Mouse (Mus musculus): ENCODE results near the gene Sdk1. TPM values are rescaled to one million over a fixed set of nuclear protein-coding genes. Genes with fewer than 3 reads are reported as not detected.
A peak's percentile ranks its signal among the peaks of the same experiment; 100 is the strongest.

Gene Sdk1
- polyA plus RNA-seq, 1 experiment from 2014 or later = 1.9 TPM

DNA sequence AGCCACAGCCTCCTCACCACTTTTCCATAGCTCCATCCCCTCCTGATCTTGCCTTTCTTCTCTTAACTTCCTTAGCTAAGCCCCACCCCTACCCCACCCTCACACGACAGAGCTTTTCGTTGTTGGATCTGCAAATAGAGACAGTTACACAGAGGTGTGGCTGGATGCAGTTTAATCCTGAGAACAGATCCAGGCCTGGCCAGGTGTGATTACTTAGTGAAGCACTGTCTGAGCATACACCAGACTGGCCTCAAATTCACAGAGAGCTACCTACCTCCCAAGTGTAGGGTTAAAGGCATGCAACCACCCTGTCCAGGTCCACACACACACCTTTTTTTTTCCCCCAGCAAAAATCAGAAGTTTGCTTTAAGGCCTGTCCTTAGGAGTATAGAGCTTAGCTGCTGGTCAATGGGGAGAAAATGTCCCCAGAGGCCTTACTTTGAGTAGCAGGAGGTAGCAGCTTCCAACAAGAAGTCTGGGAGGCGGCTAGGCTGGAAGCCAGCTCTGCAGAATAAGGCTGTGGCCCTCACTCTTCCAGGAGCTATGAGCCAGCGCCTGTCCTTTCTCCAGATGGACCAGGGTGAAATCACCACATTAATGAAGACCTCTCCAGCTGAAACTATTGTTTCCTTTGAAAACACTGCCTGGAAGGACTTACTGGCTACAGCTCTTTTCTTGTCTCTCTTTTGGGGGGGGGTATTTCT lies 781.7 kb downstream of the Sdk1 start:
- whole genome bisulfite sequencing = 68% methylated on average over 4 of the region's 4 CpGs
- 0 out of 2 replicates have a peak, but pooled peaks cover 6% of the 10 kb centered on the region for H3K4me1 ChIP-seq
- no peak overlapping the region for H3K4me2 ChIP-seq
- no peak overlapping the region for H3K27ac ChIP-seq
- no peak for ATAC-seq (ENCODE audit: insufficient number of reproducible peaks, insufficient read depth, low FRiP score, low TSS enrichment, low read depth)
- no peak overlapping the region for H3K4me3 ChIP-seq
- H3K9ac ChIP-seq = no peak overlapping the region
- no peaks in the 10 kb centered on the region for H3K9me3 ChIP-seq
- no peaks in the 10 kb centered on the region for H3K36me3 ChIP-seq
- H3K27me3 ChIP-seq = no peaks in the 10 kb centered on the region

DNA sequence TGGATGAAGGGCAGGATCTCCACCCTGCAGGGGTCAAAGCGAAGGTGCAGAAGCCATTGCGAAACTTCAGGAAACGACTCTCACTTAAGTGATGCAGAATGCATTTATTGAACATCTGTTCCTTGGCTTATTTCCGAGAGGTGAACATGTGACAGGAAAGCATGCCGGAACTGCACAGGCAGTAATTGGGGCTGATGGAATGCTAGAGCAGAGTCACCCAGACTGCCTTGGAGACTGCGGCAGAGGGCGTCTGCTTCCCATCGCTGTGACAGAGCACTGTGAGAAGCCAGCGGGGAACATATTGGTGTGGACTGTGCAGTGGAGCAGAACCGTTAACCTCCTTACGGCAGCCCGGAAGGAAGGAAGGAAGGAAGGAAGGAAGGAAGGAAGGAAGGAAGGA lies 783.2 kb downstream of the Sdk1 start:
- no peaks in the 10 kb centered on the region for H3K9me3 ChIP-seq
- 40% methylated on average over 12 of the region's 12 CpGs for WGBS
- no peak overlapping the region for H3K4me3 ChIP-seq
- no peak for ATAC-seq (ENCODE audit: insufficient number of reproducible peaks, insufficient read depth, low FRiP score, low TSS enrichment, low read depth)
- H3K9ac ChIP-seq = no peak overlapping the region
- H3K4me2 ChIP-seq = no peak overlapping the region
- H3K4me1 ChIP-seq = 0 out of 2 replicates have a peak, but pooled peaks cover 6% of the 10 kb centered on the region
- no peaks in the 10 kb centered on the region for H3K36me3 ChIP-seq
- no peaks in the 10 kb centered on the region for H3K27me3 ChIP-seq
- peak overlapping the region; percentile 28; the same call in 1 of the 2 replicates for H3K27ac ChIP-seq

DNA sequence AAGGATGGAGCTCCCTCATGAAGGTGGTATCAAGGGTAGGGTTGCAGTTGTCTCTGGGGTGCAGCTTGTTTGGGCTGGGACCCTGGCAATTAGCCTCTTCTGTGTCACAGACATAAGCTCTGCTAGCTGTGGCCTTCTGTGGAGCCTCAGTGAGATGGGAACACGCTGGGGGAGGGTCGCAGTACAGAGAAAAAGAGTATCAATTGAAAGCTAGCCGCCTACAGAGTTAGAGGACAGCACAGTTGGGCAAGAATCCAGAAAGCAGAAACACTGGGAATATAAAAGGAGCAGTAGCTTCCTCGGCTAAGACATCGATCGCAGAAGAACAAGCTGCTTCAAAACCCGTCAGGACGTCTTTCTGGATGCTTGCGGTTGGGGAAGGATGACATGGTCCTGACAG lies 795.2 kb downstream of the Sdk1 start:
- Histone ChIP-seq H3K4me3 (no peak overlapping the region), H3K9ac (no peak overlapping the region), H3K36me3 (peaks cover 15% of the 10 kb centered on the region; the same call in 1 of the 2 replicates), H3K4me1 (no peaks in the 10 kb centered on the region), H3K4me2 (no peak overlapping the region), H3K27ac (no peak overlapping the region), H3K9me3 (no peaks in the 10 kb centered on the region), H3K27me3 (no peaks in the 10 kb centered on the region)
- WGBS = 89% methylated on average over 9 of the region's 9 CpGs
- ATAC-seq (ENCODE audit: insufficient number of reproducible peaks, insufficient read depth, low FRiP score, low TSS enrichment, low read depth) = no peak

DNA sequence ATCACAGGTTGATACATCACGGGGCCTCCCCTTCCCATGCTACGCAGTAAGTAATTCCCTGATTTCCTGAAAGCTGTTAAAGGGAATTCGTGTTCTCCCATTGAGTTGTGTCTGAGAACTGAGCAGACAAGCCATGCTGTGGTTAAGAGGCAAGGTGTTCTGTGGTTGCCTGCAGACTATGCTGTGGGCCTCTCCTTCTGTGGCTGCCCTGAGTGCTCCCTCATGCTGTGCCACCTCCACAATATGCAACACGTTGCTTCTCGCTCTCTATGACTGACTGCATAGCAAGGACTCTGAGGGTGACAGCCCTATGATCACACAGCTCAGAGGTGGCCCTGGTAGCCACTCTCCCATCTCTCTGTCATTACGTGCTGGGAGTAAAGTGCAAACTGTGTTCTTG lies 797.9 kb downstream of the Sdk1 start:
- Histone ChIP-seq H3K9ac (no peak overlapping the region), H3K9me3 (no peaks in the 10 kb centered on the region), H3K36me3 (peaks cover 15% of the 10 kb centered on the region; the same call in 1 of the 2 replicates), H3K4me3 (no peak overlapping the region), H3K4me2 (no peak overlapping the region), H3K4me1 (no peaks in the 10 kb centered on the region), H3K27ac (no peak overlapping the region), H3K27me3 (no peaks in the 10 kb centered on the region)
- 85% methylated on average over 6 of the region's 6 CpGs for WGBS
- ATAC-seq (ENCODE audit: insufficient number of reproducible peaks, insufficient read depth, low FRiP score, low TSS enrichment, low read depth) = no peak

DNA sequence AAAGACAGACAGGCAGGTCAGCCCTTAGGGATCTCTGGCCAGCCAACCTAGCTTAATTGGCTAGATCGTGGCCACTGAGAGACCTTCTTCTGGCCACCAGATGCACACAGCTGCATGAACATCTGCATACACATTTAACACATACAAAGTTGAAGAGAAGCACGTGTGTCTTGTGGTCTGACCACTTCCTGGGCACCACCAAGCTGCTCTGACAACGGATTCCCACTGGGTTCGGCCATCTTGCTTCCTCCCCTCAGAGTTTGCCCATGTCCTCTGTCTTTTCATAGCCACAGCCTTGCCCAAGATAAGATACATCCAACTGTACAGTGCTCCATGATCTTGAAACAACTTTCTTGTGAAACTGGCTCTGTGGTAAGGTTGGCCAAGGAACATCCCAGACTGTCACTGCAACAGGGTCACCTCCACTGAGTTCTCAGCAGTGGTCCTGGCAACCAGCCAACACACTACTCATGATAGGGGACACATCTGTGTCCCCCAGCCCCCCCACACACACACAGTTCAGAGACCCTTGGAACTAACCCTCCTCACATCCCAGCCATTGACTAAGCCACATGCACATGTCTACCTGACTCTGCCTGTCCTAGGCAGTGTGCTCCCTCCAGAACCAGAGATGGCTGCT lies 798.7 kb downstream of the Sdk1 start:
- H3K27me3 ChIP-seq = no peaks in the 10 kb centered on the region
- WGBS = 79% methylated on average over 4 of the region's 4 CpGs

DNA sequence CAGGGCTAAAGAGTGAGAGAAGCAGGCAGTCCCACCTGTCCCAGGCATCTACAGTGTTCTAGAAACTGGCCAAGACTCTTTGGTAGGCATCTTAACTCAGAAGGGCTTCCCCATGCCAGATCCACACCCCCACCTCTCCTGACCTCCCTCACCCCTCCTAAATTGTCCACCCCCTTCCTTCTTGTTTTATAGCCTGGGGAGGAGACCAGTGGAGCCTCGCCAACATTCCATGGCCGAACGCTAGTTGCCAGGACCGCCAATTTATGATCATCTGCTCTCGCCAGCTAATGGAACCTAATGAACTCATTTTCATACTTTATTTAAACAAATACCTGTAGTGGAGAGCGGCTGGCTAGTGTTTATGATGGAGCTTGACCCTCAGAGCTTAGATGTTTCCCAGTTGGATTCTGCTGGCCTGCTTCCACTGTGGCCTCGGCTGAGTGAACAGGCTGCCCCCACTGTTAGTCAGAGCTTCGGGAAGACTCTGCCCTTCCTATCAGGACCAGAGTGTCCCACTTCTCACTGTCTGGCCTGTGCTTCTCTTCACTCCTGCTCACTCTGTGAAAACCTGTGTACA lies 800.0 kb downstream of the Sdk1 start:
- H3K27ac ChIP-seq = no peak overlapping the region
- no peaks in the 10 kb centered on the region for H3K4me1 ChIP-seq
- ATAC-seq (ENCODE audit: insufficient number of reproducible peaks, insufficient read depth, low FRiP score, low TSS enrichment, low read depth) = no peak
- H3K9ac ChIP-seq = no peak overlapping the region
- H3K4me3 ChIP-seq = no peak overlapping the region
- WGBS = 81% methylated on average over 8 of the region's 8 CpGs
- H3K9me3 ChIP-seq = no peaks in the 10 kb centered on the region
- H3K27me3 ChIP-seq = no peaks in the 10 kb centered on the region
- H3K4me2 ChIP-seq = no peak overlapping the region
- H3K36me3 ChIP-seq = peaks cover 12% of the 10 kb centered on the region; the same call in 1 of the 2 replicates

More for the DNA sequence above, 798.7 kb downstream of the Sdk1 start:
- no peak for ATAC-seq (ENCODE audit: insufficient number of reproducible peaks, insufficient read depth, low FRiP score, low TSS enrichment, low read depth)
- H3K27ac ChIP-seq = no peak overlapping the region
- no peak overlapping the region for H3K4me3 ChIP-seq
- H3K4me2 ChIP-seq = no peak overlapping the region
- no peak overlapping the region for H3K9ac ChIP-seq
- H3K36me3 ChIP-seq = peaks cover 12% of the 10 kb centered on the region; the same call in 1 of the 2 replicates
- no peaks in the 10 kb centered on the region for H3K4me1 ChIP-seq
- H3K9me3 ChIP-seq = no peaks in the 10 kb centered on the region

DNA sequence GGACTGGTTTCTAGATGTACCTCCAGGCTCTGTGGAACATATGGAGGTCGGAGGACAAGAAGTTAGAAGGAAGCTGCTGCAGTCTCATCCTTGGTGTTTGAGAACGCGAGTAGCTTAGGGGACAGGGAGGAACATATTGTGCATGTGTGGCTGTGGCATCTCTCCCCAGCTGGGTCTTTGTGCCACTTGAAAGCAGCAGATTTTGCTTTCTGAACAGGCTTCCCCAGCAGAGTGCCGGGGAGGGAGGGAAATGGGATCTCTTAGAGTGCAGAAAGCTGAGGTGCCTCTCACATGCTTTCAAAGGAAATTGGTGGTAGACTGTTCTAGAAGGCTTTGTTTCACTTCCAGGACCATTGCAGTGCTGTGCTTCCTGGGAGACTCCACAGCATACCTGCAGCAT lies 820.5 kb downstream of the Sdk1 start:
- ATAC-seq (ENCODE audit: insufficient number of reproducible peaks, insufficient read depth, low FRiP score, low TSS enrichment, low read depth) = no peak
- H3K27me3 ChIP-seq = no peaks in the 10 kb centered on the region
- H3K27ac ChIP-seq = no peak overlapping the region
- 75% methylated on average over 4 of the region's 4 CpGs for WGBS
- no peak overlapping the region for H3K4me3 ChIP-seq
- no peaks in the 10 kb centered on the region for H3K4me1 ChIP-seq
- H3K9me3 ChIP-seq = no peaks in the 10 kb centered on the region
- H3K4me2 ChIP-seq = no peak overlapping the region
- no peak overlapping the region for H3K9ac ChIP-seq
- no peaks in the 10 kb centered on the region for H3K36me3 ChIP-seq

DNA sequence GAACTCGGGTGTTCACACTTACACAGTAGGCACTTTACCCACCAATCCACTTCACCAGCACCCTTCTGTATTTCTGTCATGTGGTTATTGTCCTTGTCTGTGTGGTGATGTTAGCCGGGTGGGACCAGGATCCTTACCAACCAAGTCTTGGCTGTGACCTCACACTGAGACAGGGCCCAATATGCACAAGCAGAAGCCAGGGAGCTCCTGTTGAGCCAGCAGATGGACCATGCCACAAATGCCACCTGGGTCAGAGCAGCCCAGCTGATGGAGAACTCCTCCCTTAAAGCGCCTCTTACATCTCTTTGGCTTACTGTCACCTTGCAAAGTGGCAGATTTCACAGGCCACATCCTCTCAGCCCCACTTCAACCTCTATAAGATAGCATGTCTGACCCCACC lies 830.0 kb downstream of the Sdk1 start:
- no peak for ATAC-seq (ENCODE audit: insufficient number of reproducible peaks, insufficient read depth, low FRiP score, low TSS enrichment, low read depth)
- 94% methylated on average over 3 of the region's 3 CpGs for WGBS
- H3K9me3 ChIP-seq = no peaks in the 10 kb centered on the region

DNA sequence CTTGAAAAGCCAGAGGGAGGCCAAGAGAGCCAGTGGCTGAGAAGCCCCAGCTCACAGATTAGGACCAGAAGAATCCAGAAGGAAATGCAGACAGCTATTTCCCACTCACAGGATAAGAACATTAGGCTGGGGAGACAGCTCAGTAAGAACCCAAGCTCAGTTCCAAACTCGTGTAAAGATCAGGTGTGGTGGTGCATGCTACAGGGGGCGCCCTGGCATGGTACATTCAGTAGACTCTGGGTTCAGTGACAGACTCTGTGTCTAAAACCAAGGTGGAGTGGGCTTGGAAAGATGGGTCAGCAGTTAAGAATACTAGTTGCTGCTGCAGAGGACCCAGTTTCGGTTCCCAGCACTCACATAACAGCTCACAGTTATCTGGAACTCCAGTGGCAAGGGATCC lies 832.6 kb downstream of the Sdk1 start:
- ATAC-seq (ENCODE audit: insufficient number of reproducible peaks, insufficient read depth, low FRiP score, low TSS enrichment, low read depth) = no peak
- no peaks in the 10 kb centered on the region for H3K9me3 ChIP-seq

More for the DNA sequence above, 830.0 kb downstream of the Sdk1 start:
- Histone ChIP-seq H3K9ac (no peak overlapping the region), H3K27ac (no peak overlapping the region), H3K4me2 (no peak overlapping the region), H3K4me1 (peaks cover 15% of the 10 kb centered on the region), H3K27me3 (no peaks in the 10 kb centered on the region), H3K4me3 (no peak overlapping the region), H3K36me3 (peaks cover 5% of the 10 kb centered on the region; the same call in 1 of the 2 replicates)

DNA sequence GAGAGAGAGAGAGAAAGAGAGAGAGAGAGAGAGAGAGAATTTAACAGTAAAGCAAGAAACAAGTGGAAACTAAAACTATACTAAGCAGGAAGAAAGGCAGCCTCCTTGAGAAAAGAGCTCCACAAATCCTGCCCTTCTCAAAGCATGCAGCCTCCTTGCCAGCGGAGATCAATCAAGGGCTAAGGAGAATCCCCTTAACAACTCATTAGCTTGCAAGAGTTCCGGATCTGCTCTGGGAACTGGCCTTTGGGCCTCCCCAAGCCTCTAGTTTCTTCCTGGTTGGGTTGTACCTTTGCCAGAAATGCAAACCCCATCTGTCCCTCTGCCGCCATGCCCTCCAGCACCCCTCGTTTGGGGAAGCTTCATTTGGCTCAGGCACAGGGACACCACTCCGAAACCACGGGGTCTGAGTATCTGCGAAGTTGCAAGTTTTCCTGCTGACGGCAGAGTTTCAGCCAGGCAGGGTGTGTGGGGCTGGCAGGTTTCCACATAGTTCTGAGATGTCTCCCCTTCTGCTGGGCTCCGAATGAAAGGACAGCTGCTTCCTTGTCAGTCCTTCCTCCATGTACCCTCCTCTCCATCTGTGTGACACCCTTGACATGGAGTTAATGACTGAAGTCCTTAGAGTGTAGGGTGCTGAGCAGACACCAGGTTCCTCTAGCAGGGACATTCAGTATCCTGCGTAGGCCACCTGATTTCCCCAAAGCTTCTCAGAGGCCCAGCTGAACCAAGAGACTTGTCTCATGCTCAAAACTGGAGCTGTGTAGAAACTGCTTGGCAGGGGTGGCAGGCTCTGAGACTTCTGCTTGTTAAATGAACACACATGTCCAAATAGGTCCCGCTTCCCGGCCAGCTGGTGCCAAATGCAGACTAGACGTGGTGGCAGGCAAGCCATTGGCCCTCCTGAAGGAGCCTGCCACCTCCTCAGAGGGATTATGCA lies 833.5 kb downstream of the Sdk1 start:
- Histone ChIP-seq H3K27me3 (no peaks in the 10 kb centered on the region), H3K4me2 (no peak overlapping the region), H3K9me3 (no peaks in the 10 kb centered on the region), H3K9ac (no peak overlapping the region), H3K4me3 (no peak overlapping the region), H3K4me1 (peaks cover 15% of the 10 kb centered on the region), H3K36me3 (peaks cover 2% of the 10 kb centered on the region; the same call in 1 of the 2 replicates), H3K27ac (peak overlapping the region; percentile 3; the same call in 1 of the 2 replicates)
- 44% methylated on average over 13 of the region's 13 CpGs for WGBS
- ATAC-seq (ENCODE audit: insufficient number of reproducible peaks, insufficient read depth, low FRiP score, low TSS enrichment, low read depth) = no peak

More for the DNA sequence above, 832.6 kb downstream of the Sdk1 start:
- peak overlapping the region; percentile 3; the same call in 1 of the 2 replicates for H3K27ac ChIP-seq
- peaks cover 5% of the 10 kb centered on the region; the same call in 1 of the 2 replicates for H3K36me3 ChIP-seq
- H3K4me1 ChIP-seq = peaks cover 15% of the 10 kb centered on the region
- no peaks in the 10 kb centered on the region for H3K27me3 ChIP-seq
- no peak overlapping the region for H3K4me2 ChIP-seq
- no peak overlapping the region for H3K4me3 ChIP-seq
- H3K9ac ChIP-seq = no peak overlapping the region
- 83% methylated on average over 3 of the region's 3 CpGs for WGBS

DNA sequence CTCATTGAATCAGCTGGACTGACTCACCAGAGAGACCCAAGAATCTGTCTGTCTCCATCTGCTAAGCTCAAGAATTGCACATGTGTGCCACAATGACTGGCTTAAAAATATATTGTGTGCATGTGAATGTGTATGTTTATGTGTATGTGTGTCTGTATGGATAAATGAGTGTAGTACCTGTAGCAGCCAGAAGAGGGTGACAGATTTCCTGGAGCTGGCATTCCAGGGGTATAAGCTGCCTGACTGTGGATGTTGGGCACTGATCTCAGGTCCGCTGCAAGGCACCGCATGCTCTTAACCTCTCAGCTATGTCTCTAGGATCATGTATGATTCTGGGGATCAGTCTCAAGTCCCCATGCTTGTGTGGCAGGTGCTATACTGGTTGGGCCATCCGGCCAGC lies 839.4 kb downstream of the Sdk1 start:
- no peaks in the 10 kb centered on the region for H3K4me1 ChIP-seq
- WGBS = 97% methylated on average over 3 of the region's 3 CpGs
- H3K9ac ChIP-seq = no peak overlapping the region
- no peak overlapping the region for H3K27ac ChIP-seq
- H3K27me3 ChIP-seq = no peaks in the 10 kb centered on the region
- H3K4me3 ChIP-seq = no peak overlapping the region
- ATAC-seq (ENCODE audit: insufficient number of reproducible peaks, insufficient read depth, low FRiP score, low TSS enrichment, low read depth) = no peak
- no peaks in the 10 kb centered on the region for H3K36me3 ChIP-seq
- no peaks in the 10 kb centered on the region for H3K9me3 ChIP-seq
- no peak overlapping the region for H3K4me2 ChIP-seq

All from embryonic facial prominence, embryonic 13.5 days (tissue).